Comparison of ENCODE assay signal across 18 mouse cellular contexts in the genomic region with DNA sequence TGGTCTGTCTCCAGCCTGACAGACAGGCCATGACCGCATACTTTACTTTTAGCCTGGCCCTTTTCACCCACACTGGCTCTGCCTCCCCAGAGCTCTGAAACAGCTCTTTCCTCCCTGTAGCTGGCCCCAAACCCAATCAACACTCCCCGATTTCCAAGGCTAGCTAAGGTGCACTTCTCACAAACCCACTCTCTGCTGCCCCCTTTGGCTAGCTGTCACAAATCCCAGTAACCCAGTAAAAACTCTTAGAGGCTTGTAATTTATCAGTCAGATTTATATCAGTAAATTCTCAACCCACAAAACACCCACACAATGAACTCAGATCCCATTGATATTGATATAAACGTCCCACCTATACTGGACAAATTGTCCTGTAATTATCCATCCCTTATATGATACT. TPM values are rescaled to one million over a fixed set of nuclear protein-coding genes. Genes with fewer than 3 reads are reported as not detected.
DNase-seq lines count a peak whose midpoint lies in the region; ATAC-seq and TF ChIP-seq lines count a peak whose summit lies in the region.
"Had no signal": no experiment of that assay in that cellular context is flagged by ENCODE, and none has a peak within 500 bp of the region (broad histone marks: within the 10 kb centered on the region; RNA-seq: fewer than 3 reads in every experiment).

No protein-coding gene starts in this region.

- TF ChIP-seq CTCF in layer of hippocampus, adult 2 months (conservative IDR thresholded peaks at IDR 0.05): peak; percentile 44; the same call in 1 of the 2 replicates

- intact Hi-C loops in left cerebral cortex, postnatal 14 days (cut with DNase I): no loop called here

- no peak overlapping the region for H3K27ac ChIP-seq in layer of hippocampus, adult 2 months
- H3K27ac ChIP-seq: hindbrain, embryonic 12.5 days; liver, embryonic 14.5 days; neural tube, embryonic 15.5 days had no signal

- DNase-seq in layer of hippocampus, adult 2 months (ENCODE audit: low spot score in 2 of 2): no peak
- DNase-seq in layer of hippocampus, adult 11-12 months (ENCODE audit: low spot score): no peak
- peak; percentile 14 for DNase-seq in 3T3-L1 (ENCODE audit: low read depth, low spot score)
- peak; percentile 4 for DNase-seq in 416B (ENCODE audit: low read depth)
- DNase-seq in R1 (ENCODE audit: low read depth, low spot score): peak; percentile 34
- DNase-seq in left cerebral cortex, postnatal 14 days (ENCODE audit: low spot score in 2 of 2): no peak
- DNase-seq: adrenal gland, adult 2 months; cerebellum, adult 9-10 months; gastrocnemius, postnatal 25 days; midbrain, embryonic 14.5 days had no signal

- no peak for ATAC-seq in megakaryocyte, adult 5-6 weeks (ENCODE audit: poor library complexity, severe bottlenecking)
- ATAC-seq: forebrain, embryonic 16.5 days; inflammation-experienced regulatory T-cells, adult 6 months had no signal

- no peak overlapping the region for H3K4me3 ChIP-seq in layer of hippocampus, adult 2 months
- H3K4me3 ChIP-seq: hindbrain, embryonic 12.5 days; megakaryocyte, embryonic 14.5 days; myocyte; neural tube, embryonic 15.5 days had no signal

RNA-seq across cellular contexts. Expression of a gene that starts 25.1 kb away (rescaled TPM):
- total RNA-seq in layer of hippocampus, adult 2 months (2021): under 1 TPM; 0.20 to 0.22 TPM
- 0.40 and 0.75 TPM in 2 replicates for total RNA-seq in megakaryocyte, adult 5-6 weeks (2015)
- total RNA-seq in megakaryocyte, adult 5-6 weeks (2017): 0.33 TPM in 1 of 2 replicates, not detected in the other
- total RNA-seq in left cerebral cortex, postnatal 14 days (2021): not detected
- total RNA-seq: gastrocnemius, postnatal 25 days had no signal

Comparison
In these comparisons a context has a peak if more than half of its experiments do, and no peak if none do; other contexts are left out.
1. DNase-seq: peak in 3T3-L1 (single experiment), 416B (single experiment) and R1 (single experiment); none in layer of hippocampus, adult 2 months (0 of 2), layer of hippocampus, adult 11-12 months (single experiment) and left cerebral cortex, postnatal 14 days (0 of 2).